Mouse (Mus musculus) intestine, embryonic 14.5 days (tissue): ENCODE results near the gene Bicdl2. TPM values are rescaled to one million over a fixed set of nuclear protein-coding genes. Genes with fewer than 3 reads are reported as not detected.

ENCODE experiments used
- ATAC-seq: fragments of 200-750 bp; cut with Nextera tagmentation; replicated peaks from 2 replicates; pipeline ENCODE4 v1.8.0; 2017; ENCODE audit warnings: low read depth, moderate number of reproducible peaks, moderate TSS enrichment, moderate library complexity; ENCODE audit not compliant: low FRiP score, low TSS enrichment
- DNase-seq: peaks from one replicate; pipeline ENCODE4 v3.0.0-alpha.2; 2018; ENCODE audit warnings: low spot score
- H3K27ac ChIP-seq: fragments of 300-500 bp; sonication (generic); 2 replicates; pipeline ENCODE4 v1.5.1; 2014; ENCODE audit warnings: low read depth, mild to moderate bottlenecking, control low read depth
- H3K27me3 ChIP-seq: fragments of 300-500 bp; sonication (generic); replicated peaks from 2 replicates; pipeline ENCODE4 v1.6.1; 2014; ENCODE audit warnings: low read length, control low read depth; ENCODE audit not compliant: control insufficient read depth, insufficient read depth
- H3K36me3 ChIP-seq: fragments of 300-500 bp; sonication (generic); 2 replicates; pipeline ENCODE4 v1.6.1; 2014; ENCODE audit warnings: low read length, control low read depth; ENCODE audit not compliant: control insufficient read depth, insufficient read depth
- H3K4me1 ChIP-seq: fragments of 300-500 bp; sonication (generic); replicated peaks from 2 replicates; pipeline ENCODE4 v1.6.1; 2014; ENCODE audit warnings: low read length, control low read depth, mixed read lengths; ENCODE audit not compliant: control insufficient read depth, insufficient read depth
- H3K4me2 ChIP-seq: fragments of 300-500 bp; sonication (generic); 2 replicates; pipeline ENCODE4 v1.6.1; 2014; ENCODE audit warnings: low read length
- H3K4me3 ChIP-seq: fragments of 300-500 bp; sonication (generic); 2 replicates; pipeline ENCODE4 v1.5.1; 2014; ENCODE audit warnings: low read depth, low read length, control low read depth, mixed read lengths
- H3K9ac ChIP-seq: fragments of 300-500 bp; sonication (generic); 2 replicates; pipeline ENCODE4 v1.6.1; 2014; ENCODE audit warnings: mild to moderate bottlenecking, low read length
- H3K9me3 ChIP-seq: fragments of 300-500 bp; sonication (generic); 2 replicates; pipeline ENCODE4 v1.6.1; 2016; ENCODE audit warnings: low read length, control low read depth; ENCODE audit not compliant: control insufficient read depth
- WGBS: fragments of 180-500 bp; shearing (Covaris S2); extraction: QIAGEN DNeasy Blood & Tissue Kit; methylation state at CpG from one replicate; pipeline ENCODE4 v1.1.7; 2014; 5-methylcytosine and 5-hydroxymethylcytosine counted together
- polyA plus RNA-seq: library from polyadenylated mRNA; unstranded; fragments of >200 nt; fragmentation: Nextera tagmentation; extraction: Ambion mirVana; gene quantifications from 2 replicates; pipeline ENCODE4 v1.2.1, GENCODE M21; 2014

Bicdl2 gene
- polyA plus RNA-seq, 1 experiment from 2014 or later, result 2.1 TPM

- Histone ChIP-seq H3K4me3 (peak within 1 kb of the TSS; percentile 62), H3K27ac (peak within 1 kb of the TSS; percentile 73), H3K4me2 (peak within 1 kb of the TSS; percentile 94), H3K9ac (peak within 1 kb of the TSS; percentile 55), H3K9me3 (no peaks in the 10 kb centered on the region), H3K27me3 (peaks cover 42% of the 10 kb centered on the region), H3K4me1 (peaks cover 19% of the 10 kb centered on the region), H3K36me3 (no peaks in the 10 kb centered on the region)
- WGBS, result under 1% methylated on average over 34 of the region's 34 CpGs
- peak; percentile 90 for DNase-seq
- peak; percentile 20; the same call in 1 of the 2 replicates for ATAC-seq
Observed at GRCm38 (mm10) chr17:23677236-23677679, 17.0 kb downstream of the Bicdl2 start, which contains the start of gene Tnfrsf12a. Tnfrsf12a (minus strand) TSS chr17:23677468.

- peaks cover 17% of the 10 kb centered on the region for H3K4me1 ChIP-seq
Observed at GRCm38 (mm10) chr17:23679127-23679835, 19.0 kb downstream of the Bicdl2 start, which contains the start of gene Cldn6. Cldn6 (plus strand) TSS chr17:23679249.

GRCm38 (mm10) chr17:23680336-23680735, 20.0 kb downstream of the Bicdl2 start:
- DNase-seq, result no peak
- H3K4me2 ChIP-seq, result peak overlapping the region; percentile 35
- peaks cover 53% of the 10 kb centered on the region for H3K27me3 ChIP-seq
- H3K4me3 ChIP-seq, result peak overlapping the region; percentile 36
- no peaks in the 10 kb centered on the region for H3K36me3 ChIP-seq
- peaks cover 13% of the 10 kb centered on the region for H3K4me1 ChIP-seq
- ATAC-seq, result no peak
- H3K9ac ChIP-seq, result peak overlapping the region; percentile 40; the same call in 1 of the 2 replicates
- WGBS, result 57% methylated on average over 9 of the region's 9 CpGs
- H3K27ac ChIP-seq, result no peak overlapping the region
- H3K9me3 ChIP-seq, result no peaks in the 10 kb centered on the region

More at GRCm38 (mm10) chr17:23679127-23679835, 19.0 kb downstream of the Bicdl2 start, which contains the start of gene Cldn6:
- Histone ChIP-seq H3K9ac (peak within 1 kb of the TSS; percentile 40), H3K4me2 (peak within 1 kb of the TSS; percentile 35), H3K27me3 (peaks cover 51% of the 10 kb centered on the region), H3K4me3 (peak within 1 kb of the TSS; percentile 36), H3K9me3 (no peaks in the 10 kb centered on the region), H3K27ac (peak within 1 kb of the TSS; percentile 36), H3K36me3 (no peaks in the 10 kb centered on the region)
- ATAC-seq (no peak), DNase-seq (peak; percentile 75)
- 3% methylated on average over 35 of the region's 38 CpGs for WGBS

DNA sequence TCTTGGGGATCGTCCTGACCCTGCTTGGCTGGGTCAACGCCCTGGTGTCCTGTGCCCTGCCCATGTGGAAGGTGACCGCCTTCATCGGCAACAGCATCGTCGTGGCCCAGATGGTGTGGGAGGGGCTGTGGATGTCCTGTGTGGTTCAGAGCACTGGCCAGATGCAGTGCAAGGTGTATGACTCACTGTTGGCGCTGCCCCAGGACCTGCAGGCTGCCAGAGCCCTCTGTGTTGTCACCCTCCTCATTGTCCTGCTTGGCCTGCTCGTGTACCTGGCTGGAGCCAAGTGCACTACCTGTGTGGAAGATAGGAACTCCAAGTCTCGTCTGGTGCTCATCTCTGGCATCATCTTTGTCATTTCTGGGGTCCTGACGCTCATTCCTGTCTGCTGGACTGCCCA, 20.8 kb downstream of the Bicdl2 start:
- H3K27me3 ChIP-seq, result peaks cover 48% of the 10 kb centered on the region

GRCm38 (mm10) chr17:23682092-23682491, 21.8 kb downstream of the Bicdl2 start:
- Histone ChIP-seq H3K27ac (no peak overlapping the region), H3K9me3 (no peaks in the 10 kb centered on the region), H3K4me2 (no peak overlapping the region), H3K36me3 (no peaks in the 10 kb centered on the region), H3K4me3 (no peak overlapping the region), H3K9ac (no peak overlapping the region), H3K27me3 (peaks cover 48% of the 10 kb centered on the region), H3K4me1 (no peaks in the 10 kb centered on the region)
- 34% methylated on average over 4 of the region's 4 CpGs for WGBS
- no peak for DNase-seq
- ATAC-seq, result 0 out of 2 replicates have a peak, but pooled peaks have one; percentile 10

More for the DNA sequence above, 20.8 kb downstream of the Bicdl2 start:
- Histone ChIP-seq H3K4me2 (peak overlapping the region; percentile 13; the same call in 1 of the 2 replicates), H3K4me3 (no peak overlapping the region), H3K4me1 (peaks cover 5% of the 10 kb centered on the region; the same call in 1 of the 2 replicates), H3K27ac (no peak overlapping the region), H3K36me3 (no peaks in the 10 kb centered on the region), H3K9me3 (no peaks in the 10 kb centered on the region), H3K9ac (no peak overlapping the region)
- DNase-seq, result no peak
- WGBS, result 60% methylated on average over 10 of the region's 10 CpGs
- no peak for ATAC-seq

DNA sequence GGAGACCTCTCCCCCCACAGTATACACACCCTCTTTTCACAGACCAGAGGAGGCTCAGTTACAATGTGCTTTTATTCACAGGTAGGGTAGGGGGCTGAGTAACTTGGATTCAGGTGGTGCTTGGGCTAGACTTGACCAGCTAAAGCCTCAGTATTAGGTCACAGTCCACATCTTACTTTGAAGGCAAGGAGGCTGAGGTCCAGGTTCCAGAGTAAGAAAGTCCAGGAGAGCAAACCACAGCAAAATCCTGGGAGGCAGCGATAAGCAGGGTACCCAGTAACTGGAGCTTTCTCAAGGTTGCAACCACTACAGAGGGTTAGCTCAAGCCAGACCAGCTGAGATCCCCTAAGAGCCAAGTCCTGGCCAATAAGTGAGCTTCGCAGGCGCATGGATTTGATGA, 22.2 kb downstream of the Bicdl2 start:
- Histone ChIP-seq H3K9me3 (no peaks in the 10 kb centered on the region), H3K36me3 (no peaks in the 10 kb centered on the region), H3K4me2 (no peak overlapping the region), H3K27ac (no peak overlapping the region), H3K27me3 (peaks cover 48% of the 10 kb centered on the region), H3K9ac (no peak overlapping the region), H3K4me1 (no peaks in the 10 kb centered on the region), H3K4me3 (no peak overlapping the region)
- 56% methylated on average over 3 of the region's 3 CpGs for WGBS
- ATAC-seq (no peak), DNase-seq (no peak)

DNA sequence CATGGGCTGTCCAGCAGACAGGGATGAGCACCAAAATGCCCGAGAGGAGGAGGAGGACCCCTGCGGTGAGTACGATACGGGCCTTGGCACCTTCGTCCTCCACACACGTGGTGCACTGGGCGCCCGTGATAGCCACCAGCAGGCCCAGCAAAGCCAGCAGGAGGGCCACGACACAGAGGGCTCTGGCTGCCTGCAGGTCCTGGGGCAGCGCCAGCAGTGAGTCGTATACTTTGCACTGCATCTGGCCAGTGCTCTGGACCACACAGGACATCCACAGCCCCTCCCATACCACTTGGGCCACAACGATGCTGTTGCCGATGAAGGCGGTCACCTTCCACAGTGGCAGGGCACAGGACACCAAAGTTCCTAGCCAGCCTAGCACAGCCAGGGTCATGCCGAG, 22.9 kb downstream of the Bicdl2 start:
- Histone ChIP-seq H3K9ac (no peak overlapping the region), H3K27me3 (peaks cover 47% of the 10 kb centered on the region), H3K4me2 (no peak overlapping the region), H3K4me3 (no peak overlapping the region), H3K27ac (no peak overlapping the region), H3K9me3 (no peaks in the 10 kb centered on the region), H3K4me1 (no peaks in the 10 kb centered on the region), H3K36me3 (no peaks in the 10 kb centered on the region)
- DNase-seq (no peak), ATAC-seq (no peak; the same call in 1 of the 2 replicates)
- WGBS, result 21% methylated on average over 15 of the region's 15 CpGs

DNA sequence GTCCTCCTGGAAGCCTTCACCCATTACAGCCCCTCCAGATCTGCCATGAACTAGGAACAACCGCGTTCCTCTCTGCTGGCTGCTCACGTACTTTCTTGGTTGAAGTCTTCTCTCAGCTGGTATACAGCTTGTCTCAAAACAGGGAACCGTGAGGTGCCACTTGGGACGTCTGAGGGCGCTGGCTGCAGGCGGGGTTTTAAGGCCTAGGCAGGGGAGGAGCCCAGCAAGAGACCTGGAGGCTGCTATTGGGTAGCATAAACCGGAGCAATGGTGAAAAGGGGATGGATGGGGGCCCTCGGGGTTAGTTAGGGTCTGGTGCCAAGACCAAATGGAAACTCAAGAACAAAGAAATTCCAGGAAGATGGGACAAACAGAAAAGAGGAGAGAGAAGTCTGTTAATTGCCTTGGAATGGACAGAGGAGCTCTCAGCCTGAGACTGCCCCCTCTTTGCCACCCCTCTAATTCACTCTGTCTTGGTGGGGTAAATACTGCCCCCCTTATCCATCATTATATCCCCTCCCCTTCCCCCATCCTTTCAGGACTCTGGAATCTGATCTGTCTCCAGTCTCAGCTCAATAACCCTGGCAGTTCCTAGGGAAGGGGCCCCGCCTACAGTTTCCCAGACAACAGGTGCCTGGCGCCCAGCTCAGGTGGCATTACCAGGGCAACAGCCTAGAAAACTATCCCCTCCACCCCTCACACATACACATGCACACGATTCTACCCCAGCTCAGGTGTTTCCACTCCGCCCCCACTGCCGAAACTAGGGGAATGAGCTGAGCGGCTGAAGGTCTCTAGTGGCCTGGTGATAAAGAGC, 23.8 kb downstream of the Bicdl2 start, which contains the start of gene Cldn9:
Gene Cldn9 (minus strand): TSS at position 171 of the 817 bp plus-strand sequence.
- Histone ChIP-seq H3K9ac (no peak within 1 kb of the TSS), H3K27ac (no peak within 1 kb of the TSS), H3K27me3 (peaks cover 39% of the 10 kb centered on the region), H3K36me3 (no peaks in the 10 kb centered on the region), H3K4me3 (no peak within 1 kb of the TSS), H3K4me1 (no peaks in the 10 kb centered on the region), H3K4me2 (no peak within 1 kb of the TSS), H3K9me3 (no peaks in the 10 kb centered on the region)
- peak; percentile 38; the same call in 1 of the 2 replicates for ATAC-seq
- WGBS, result 23% methylated on average over 15 of the region's 15 CpGs
- no peak for DNase-seq
